Mouse (Mus musculus) myocyte (in vitro differentiated cells): ENCODE measurements around the gene Aifm3.

ENCODE experiments used
- E2F4 ChIP-seq: IDR thresholded peaks from one replicate; pipeline ENCODE4 v1.6.1; 2011; ENCODE audit warnings: mild to moderate bottlenecking, control low read depth, moderate library complexity; ENCODE audit not compliant: insufficient read depth
- MAX ChIP-seq: IDR thresholded peaks from one replicate; pipeline ENCODE4 v1.6.1; 2011; ENCODE audit warnings: low read depth, mild to moderate bottlenecking, control low read depth
- POLR2A ChIP-seq: IDR thresholded peaks from one replicate; pipeline ENCODE4 v1.6.1; 2011; ENCODE audit warnings: low read depth, mild to moderate bottlenecking, control low read depth, moderate library complexity; ENCODE audit not compliant: insufficient read length
- POLR2AphosphoS2 ChIP-seq: IDR thresholded peaks from one replicate; pipeline ENCODE4 v1.6.1; 2011; ENCODE audit warnings: low read depth, control low read depth; ENCODE audit not compliant: insufficient read length
- TCF12 ChIP-seq: IDR thresholded peaks from one replicate; pipeline ENCODE4 v1.6.1; 2011; ENCODE audit warnings: mild to moderate bottlenecking, control low read depth; ENCODE audit not compliant: poor library complexity, insufficient read depth, severe bottlenecking
- USF1 ChIP-seq: IDR thresholded peaks from one replicate; pipeline ENCODE4 v1.6.1; 2011; ENCODE audit warnings: low read depth, mild to moderate bottlenecking, control low read depth, moderate library complexity

DNA sequence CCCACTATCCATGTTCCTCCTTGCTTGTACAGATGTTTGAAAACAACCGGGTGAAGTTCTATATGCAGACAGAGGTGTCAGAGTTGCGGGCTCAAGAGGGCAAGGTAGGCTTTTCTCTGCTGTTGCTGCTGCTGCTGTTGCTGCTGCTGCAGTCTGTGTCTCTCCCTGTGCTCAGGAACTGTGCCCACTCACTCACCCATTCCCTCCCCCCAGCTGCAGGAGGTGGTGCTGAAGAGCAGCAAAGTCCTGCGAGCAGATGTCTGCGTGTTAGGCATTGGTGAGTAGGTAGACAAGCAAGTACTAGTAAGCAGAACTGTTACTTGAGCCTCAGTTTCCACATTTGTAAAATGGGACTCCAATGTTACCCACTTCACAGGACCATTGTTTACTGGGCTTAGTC lies 13.3 kb downstream of the Aifm3 start:
- TF ChIP-seq E2F4 = no peak
- no peak for TF ChIP-seq POLR2AphosphoS2
- no peak for TF ChIP-seq POLR2A
- no peak for TF ChIP-seq TCF12
- TF ChIP-seq USF1 = no peak
- no peak for TF ChIP-seq MAX
